Mouse (Mus musculus): ENCODE results near the gene Syt12. TPM values are rescaled to one million over a fixed set of nuclear protein-coding genes. Genes with fewer than 3 reads are reported as not detected.

The Syt12 gene
- polyA plus RNA-seq, 1 experiment from 2014 or later: 1.3 TPM

DNA sequence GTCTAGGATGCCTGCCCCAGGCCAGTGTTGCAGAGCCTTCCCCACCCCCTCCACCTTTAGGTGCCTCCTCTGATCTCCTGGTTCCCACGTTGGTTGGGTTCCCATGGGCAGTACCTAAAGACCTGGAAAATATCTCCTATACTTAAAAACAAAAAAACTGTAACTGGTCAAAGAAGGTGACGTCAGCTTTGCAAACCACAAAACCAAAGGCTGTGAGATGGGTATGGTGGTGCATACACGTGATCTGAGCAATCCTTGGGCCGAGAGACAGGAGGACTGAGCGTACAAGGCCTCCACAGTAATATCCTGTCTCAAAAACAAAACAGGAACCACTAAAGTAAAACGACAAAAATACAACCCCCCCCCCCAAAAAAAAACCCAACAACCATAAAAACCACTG lies 39.4 kb downstream of the Syt12 start:
- Histone ChIP-seq H3K27me3 (replicated peaks; ENCODE audit: insufficient read depth, low read length) (no peaks in the 10 kb centered on the region), H3K9me3 (ENCODE audit: low read length) (no peaks in the 10 kb centered on the region), H3K4me1 (ENCODE audit: insufficient read depth, low read depth, low read length) (peaks cover 17% of the 10 kb centered on the region), H3K27ac (ENCODE audit: low read length) (no peak overlapping the region), H3K9ac (replicated peaks; ENCODE audit: low read depth) (no peak overlapping the region), H3K4me3 (ENCODE audit: low read depth, low read length) (no peak overlapping the region), H3K4me2 (replicated peaks; ENCODE audit: low read depth, low read length) (no peak overlapping the region), H3K36me3 (ENCODE audit: insufficient read depth, low read length) (no peaks in the 10 kb centered on the region)
- WGBS: 63% methylated on average over 6 of the region's 6 CpGs
- no peak for DNase-seq (ENCODE audit: low spot score)
- TF ChIP-seq EP300 (IDR thresholded peaks at IDR 0.05) (no peak), CTCF (IDR thresholded peaks at IDR 0.05) (no peak)
- ATAC-seq: no peak

DNA sequence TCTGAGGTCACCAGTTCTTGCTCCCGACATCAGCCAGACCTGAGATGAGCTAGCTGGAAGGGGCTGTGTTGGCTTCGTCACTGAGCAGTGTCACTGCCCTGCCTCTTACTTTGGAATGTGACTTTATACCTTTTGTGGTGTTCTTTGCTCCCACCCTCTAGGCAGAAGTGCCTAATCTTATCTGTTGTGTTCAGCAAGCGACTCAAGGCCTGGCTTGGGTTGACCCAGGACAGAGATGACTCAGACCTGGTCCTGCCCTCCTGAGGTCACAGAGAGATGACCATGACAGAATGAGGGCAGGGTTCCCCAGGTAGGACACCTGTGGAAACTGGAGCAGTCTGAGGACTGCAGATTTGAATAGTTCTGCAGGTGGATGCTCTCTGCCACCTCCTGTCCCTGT lies 41.0 kb downstream of the Syt12 start:
- H3K4me1 ChIP-seq (ENCODE audit: insufficient read depth, low read depth, low read length): peaks cover 17% of the 10 kb centered on the region
- no peak overlapping the region for H3K27ac ChIP-seq (ENCODE audit: low read length)
- DNase-seq (ENCODE audit: low spot score) (no peak), ATAC-seq (no peak)
- 90% methylated on average over 3 of the region's 3 CpGs for WGBS
- H3K36me3 ChIP-seq (ENCODE audit: insufficient read depth, low read length): no peaks in the 10 kb centered on the region
- H3K9me3 ChIP-seq (ENCODE audit: low read length): no peaks in the 10 kb centered on the region
- H3K4me2 ChIP-seq (replicated peaks; ENCODE audit: low read depth, low read length): no peak overlapping the region
- no peak for TF ChIP-seq CTCF (IDR thresholded peaks at IDR 0.05)
- TF ChIP-seq EP300 (IDR thresholded peaks at IDR 0.05): no peak
- H3K4me3 ChIP-seq (ENCODE audit: low read depth, low read length): no peak overlapping the region
- H3K9ac ChIP-seq (replicated peaks; ENCODE audit: low read depth): no peak overlapping the region
- H3K27me3 ChIP-seq (replicated peaks; ENCODE audit: insufficient read depth, low read length): no peaks in the 10 kb centered on the region

DNA sequence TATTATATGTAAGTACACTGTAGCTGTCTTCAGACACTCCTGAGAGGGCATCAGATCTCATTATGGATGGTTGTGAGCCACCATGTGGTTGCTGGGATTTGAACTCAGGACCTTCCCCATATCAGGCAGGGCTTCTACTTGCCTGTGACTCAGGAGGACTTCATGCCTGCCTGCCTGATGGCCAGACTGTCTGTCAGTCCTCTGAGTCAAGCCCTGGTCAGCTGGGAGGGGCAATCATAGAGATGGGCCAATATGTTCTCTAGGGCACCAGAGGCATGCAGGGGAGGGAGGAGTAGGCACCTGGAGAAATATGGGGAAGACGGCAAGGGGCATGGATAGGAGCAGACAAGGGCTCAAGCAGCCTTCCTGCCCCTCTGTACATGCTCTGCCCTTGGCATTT lies 42.2 kb downstream of the Syt12 start:
- Histone ChIP-seq H3K9ac (replicated peaks; ENCODE audit: low read depth) (no peak overlapping the region), H3K4me2 (replicated peaks; ENCODE audit: low read depth, low read length) (no peak overlapping the region), H3K27me3 (replicated peaks; ENCODE audit: insufficient read depth, low read length) (no peaks in the 10 kb centered on the region), H3K36me3 (ENCODE audit: insufficient read depth, low read length) (no peaks in the 10 kb centered on the region), H3K27ac (ENCODE audit: low read length) (no peak overlapping the region), H3K4me1 (ENCODE audit: insufficient read depth, low read depth, low read length) (peaks cover 6% of the 10 kb centered on the region), H3K9me3 (ENCODE audit: low read length) (no peaks in the 10 kb centered on the region), H3K4me3 (ENCODE audit: low read depth, low read length) (no peak overlapping the region)
- TF ChIP-seq CTCF (IDR thresholded peaks at IDR 0.05) (no peak), EP300 (IDR thresholded peaks at IDR 0.05) (no peak)
- DNase-seq (ENCODE audit: low spot score): no peak
- ATAC-seq: no peak
- WGBS: 89% methylated on average over 1 of the region's 1 CpGs

DNA sequence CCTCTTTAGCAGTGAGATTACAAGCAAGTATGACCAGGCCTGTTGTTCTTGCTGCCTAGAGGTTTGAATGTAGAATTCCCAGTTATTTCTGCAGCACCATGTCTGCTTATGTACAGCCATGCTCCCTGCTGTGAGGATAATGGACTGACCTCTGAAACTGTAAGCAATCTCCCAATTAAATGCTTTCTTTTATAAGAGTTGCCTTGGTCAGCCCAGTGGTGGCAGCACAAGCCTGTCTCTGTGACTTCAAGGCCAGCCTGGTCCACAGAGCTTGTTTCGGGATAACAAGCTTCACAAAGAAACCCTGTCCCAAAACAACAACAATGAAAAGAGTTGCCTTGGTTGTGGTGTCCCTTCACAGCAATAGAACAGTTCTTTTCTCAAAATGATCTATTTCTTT lies 43.5 kb downstream of the Syt12 start:
- Histone ChIP-seq H3K4me1 (ENCODE audit: insufficient read depth, low read depth, low read length) (no peaks in the 10 kb centered on the region), H3K9me3 (ENCODE audit: low read length) (no peaks in the 10 kb centered on the region), H3K4me2 (replicated peaks; ENCODE audit: low read depth, low read length) (no peak overlapping the region), H3K9ac (replicated peaks; ENCODE audit: low read depth) (no peak overlapping the region), H3K27ac (ENCODE audit: low read length) (no peak overlapping the region), H3K36me3 (ENCODE audit: insufficient read depth, low read length) (no peaks in the 10 kb centered on the region), H3K27me3 (replicated peaks; ENCODE audit: insufficient read depth, low read length) (no peaks in the 10 kb centered on the region), H3K4me3 (ENCODE audit: low read depth, low read length) (no peak overlapping the region)
- DNase-seq (ENCODE audit: low spot score) (no peak), ATAC-seq (no peak)
- WGBS: 76% methylated on average over 1 of the region's 1 CpGs
- TF ChIP-seq CTCF (IDR thresholded peaks at IDR 0.05) (0 out of 2 replicates have a peak, but pooled peaks have one; percentile 4), EP300 (IDR thresholded peaks at IDR 0.05) (no peak)

DNA sequence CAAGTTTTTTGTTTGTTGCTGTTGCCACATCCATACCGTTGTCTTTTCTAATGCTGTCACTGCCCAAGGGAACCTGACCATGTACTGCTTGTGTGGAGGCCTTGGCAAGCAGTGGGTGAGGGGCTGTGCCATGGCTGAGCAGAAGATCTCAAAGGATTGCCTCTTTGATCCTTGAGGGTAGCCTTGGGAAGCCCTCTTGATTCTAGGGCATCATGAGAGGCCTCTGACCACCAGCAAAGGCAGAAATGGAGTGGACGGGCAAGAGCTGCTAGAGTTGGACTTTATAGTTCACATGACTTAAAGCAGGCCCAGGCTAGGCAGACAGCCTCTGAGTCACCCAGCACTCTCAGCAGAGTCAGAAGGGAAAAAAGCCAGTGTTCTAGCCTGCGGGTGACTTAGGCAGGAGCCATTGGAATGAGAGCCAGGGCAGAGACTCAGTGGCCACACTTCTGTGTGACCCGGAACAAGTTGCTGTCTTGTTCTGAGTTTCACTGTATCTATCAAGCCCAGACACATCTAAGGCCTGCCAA lies 47.1 kb downstream of the Syt12 start:
- Histone ChIP-seq H3K27me3 (replicated peaks; ENCODE audit: insufficient read depth, low read length) (no peaks in the 10 kb centered on the region), H3K36me3 (ENCODE audit: insufficient read depth, low read length) (peaks cover 3% of the 10 kb centered on the region; the same call in 1 of the 2 replicates), H3K4me1 (ENCODE audit: insufficient read depth, low read depth, low read length) (no peaks in the 10 kb centered on the region), H3K4me2 (replicated peaks; ENCODE audit: low read depth, low read length) (no peak overlapping the region), H3K9me3 (ENCODE audit: low read length) (no peaks in the 10 kb centered on the region), H3K9ac (replicated peaks; ENCODE audit: low read depth) (no peak overlapping the region), H3K27ac (ENCODE audit: low read length) (peak overlapping the region; percentile 51; the same call in 1 of the 2 replicates), H3K4me3 (ENCODE audit: low read depth, low read length) (no peak overlapping the region)
- WGBS: 82% methylated on average over 4 of the region's 4 CpGs
- ATAC-seq: peak; percentile 51
- DNase-seq (ENCODE audit: low spot score): no peak
- TF ChIP-seq CTCF (IDR thresholded peaks at IDR 0.05) (no peak), EP300 (IDR thresholded peaks at IDR 0.05) (no peak)

DNA sequence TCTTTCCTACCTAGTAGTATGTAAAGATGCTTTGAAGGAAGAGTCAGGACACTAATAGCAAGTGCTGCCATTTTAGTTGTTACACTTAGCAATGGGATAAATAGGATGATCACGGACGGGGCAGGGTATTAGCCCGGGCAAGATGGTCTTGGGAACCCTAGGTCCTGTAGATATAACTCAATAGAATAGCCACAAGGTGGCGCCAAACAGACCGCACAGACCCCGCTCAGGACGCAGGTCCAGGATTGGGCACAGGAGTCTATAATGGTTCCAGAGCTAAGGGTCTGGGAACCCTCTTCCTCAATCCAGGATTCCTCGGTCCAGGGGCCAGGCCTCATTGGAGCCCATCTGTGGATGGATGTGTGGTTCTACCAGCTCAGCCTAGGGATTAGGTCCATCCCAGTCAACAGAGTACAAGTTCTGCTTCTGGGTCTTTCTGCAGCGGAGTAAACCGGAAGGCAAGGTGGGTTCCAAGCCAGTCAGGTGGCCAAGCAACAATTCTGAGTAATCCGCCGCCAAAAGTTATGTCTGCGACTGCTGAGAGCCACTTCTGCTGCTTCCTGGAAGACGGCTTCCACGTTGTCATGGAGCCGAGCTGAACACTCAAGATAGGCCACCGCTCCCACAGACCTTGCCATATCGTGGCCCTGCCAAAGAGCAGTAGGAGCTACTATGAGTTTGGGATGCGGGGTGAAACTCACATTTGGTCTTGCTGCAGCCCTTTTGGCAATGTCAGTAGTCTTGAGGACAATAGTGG lies 51.5 kb downstream of the Syt12 start:
- Histone ChIP-seq H3K4me2 (replicated peaks; ENCODE audit: low read depth, low read length) (no peak overlapping the region), H3K27ac (ENCODE audit: low read length) (no peak overlapping the region), H3K9ac (replicated peaks; ENCODE audit: low read depth) (no peak overlapping the region), H3K36me3 (ENCODE audit: insufficient read depth, low read length) (peaks cover 5% of the 10 kb centered on the region; the same call in 1 of the 2 replicates), H3K9me3 (ENCODE audit: low read length) (no peaks in the 10 kb centered on the region), H3K27me3 (replicated peaks; ENCODE audit: insufficient read depth, low read length) (no peaks in the 10 kb centered on the region), H3K4me1 (ENCODE audit: insufficient read depth, low read depth, low read length) (no peaks in the 10 kb centered on the region), H3K4me3 (ENCODE audit: low read depth, low read length) (no peak overlapping the region)
- DNase-seq (ENCODE audit: low spot score) (peak; percentile 61), ATAC-seq (peak; percentile 62)
- WGBS: 64% methylated on average over 19 of the region's 19 CpGs
- TF ChIP-seq CTCF (IDR thresholded peaks at IDR 0.05) (peak; percentile 72), EP300 (IDR thresholded peaks at IDR 0.05) (no peak)
